Mouse (Mus musculus): ENCODE results near the gene Hvcn1. TPM values are rescaled to one million over a fixed set of nuclear protein-coding genes. Genes with fewer than 3 reads are reported as not detected.

Gene Hvcn1
- polyA plus RNA-seq, 1 experiment from 2014 or later, result 12.5 TPM

DNA sequence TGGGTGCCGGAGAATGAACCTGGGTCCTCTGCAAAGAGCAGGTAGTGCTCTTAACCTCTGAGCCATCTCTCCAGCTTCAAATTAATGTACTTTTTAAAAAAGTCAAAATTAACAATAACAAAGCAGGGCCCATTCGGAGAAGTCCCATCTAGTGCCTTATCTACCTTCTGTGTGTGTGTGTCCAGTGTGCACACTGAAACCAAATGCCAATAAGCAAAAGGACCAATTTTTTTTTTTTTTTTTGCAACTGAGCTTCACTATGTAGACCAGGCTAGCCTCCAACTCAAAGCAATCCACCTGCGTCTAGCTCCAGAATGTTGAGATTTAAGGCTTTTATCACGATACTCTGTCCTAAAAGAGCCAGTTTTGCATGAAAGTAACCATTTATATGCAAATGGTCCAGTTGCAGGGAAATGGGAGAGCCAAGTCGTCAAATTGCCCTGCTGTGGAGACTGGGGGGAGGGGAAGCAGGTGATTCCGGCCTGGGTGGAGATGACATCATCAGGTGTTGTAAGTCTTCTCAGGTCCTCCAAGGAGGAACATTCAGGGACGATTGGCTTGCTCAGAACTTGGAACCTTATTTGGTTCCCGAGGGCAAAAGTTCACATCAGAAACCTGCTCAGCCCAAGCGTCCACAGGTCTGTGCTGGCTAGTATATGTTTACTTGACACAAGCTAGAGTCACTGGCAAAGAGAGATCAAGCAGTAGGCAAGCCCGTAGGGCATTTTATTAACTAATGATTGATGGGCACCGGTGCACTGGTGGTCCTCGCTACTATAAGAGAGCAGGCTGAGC, 15.1 kb upstream of the Hvcn1 start:
- H3K4me1 ChIP-seq (ENCODE audit: control insufficient read depth, insufficient read depth, low read length), result no peaks in the 10 kb centered on the region
- no peak overlapping the region for H3K9ac ChIP-seq (ENCODE audit: low read length)
- no peaks in the 10 kb centered on the region for H3K9me3 ChIP-seq (ENCODE audit: control insufficient read depth, low read length)
- no peak overlapping the region for H3K4me2 ChIP-seq
- no peak overlapping the region for H3K27ac ChIP-seq (ENCODE audit: low read depth, low read length)
- WGBS, result 76% methylated on average over 12 of the region's 12 CpGs
- DNase-seq (ENCODE audit: low spot score, missing footprints), result no peak
- no peaks in the 10 kb centered on the region for H3K36me3 ChIP-seq (ENCODE audit: control insufficient read depth, insufficient read depth, low read length)
- H3K27me3 ChIP-seq (ENCODE audit: control insufficient read depth, insufficient read depth, low read length), result no peaks in the 10 kb centered on the region
- no peak for ATAC-seq (ENCODE audit: low FRiP score)
- H3K4me3 ChIP-seq (ENCODE audit: low read depth, low read length), result no peak overlapping the region

GRCm38 (mm10) chr5:122192347-122192746, 14.3 kb upstream of the Hvcn1 start:
- no peaks in the 10 kb centered on the region for H3K27me3 ChIP-seq (ENCODE audit: control insufficient read depth, insufficient read depth, low read length)
- H3K9ac ChIP-seq (ENCODE audit: low read length), result no peak overlapping the region
- no peak for ATAC-seq (ENCODE audit: low FRiP score)
- DNase-seq (ENCODE audit: low spot score, missing footprints), result no peak
- H3K4me3 ChIP-seq (ENCODE audit: low read depth, low read length), result no peak overlapping the region
- WGBS, result 42% methylated on average over 3 of the region's 4 CpGs
- no peaks in the 10 kb centered on the region for H3K36me3 ChIP-seq (ENCODE audit: control insufficient read depth, insufficient read depth, low read length)
- no peaks in the 10 kb centered on the region for H3K4me1 ChIP-seq (ENCODE audit: control insufficient read depth, insufficient read depth, low read length)
- H3K27ac ChIP-seq (ENCODE audit: low read depth, low read length), result no peak overlapping the region
- no peaks in the 10 kb centered on the region for H3K9me3 ChIP-seq (ENCODE audit: control insufficient read depth, low read length)
- no peak overlapping the region for H3K4me2 ChIP-seq

GRCm38 (mm10) chr5:122200872-122201271, 5.7 kb upstream of the Hvcn1 start:
- Histone ChIP-seq H3K4me1 (ENCODE audit: control insufficient read depth, insufficient read depth, low read length) (no peaks in the 10 kb centered on the region), H3K9me3 (ENCODE audit: control insufficient read depth, low read length) (no peaks in the 10 kb centered on the region), H3K27me3 (ENCODE audit: control insufficient read depth, insufficient read depth, low read length) (no peaks in the 10 kb centered on the region), H3K4me2 (no peak overlapping the region), H3K27ac (ENCODE audit: low read depth, low read length) (no peak overlapping the region), H3K36me3 (ENCODE audit: control insufficient read depth, insufficient read depth, low read length) (no peaks in the 10 kb centered on the region), H3K4me3 (ENCODE audit: low read depth, low read length) (no peak overlapping the region), H3K9ac (ENCODE audit: low read length) (no peak overlapping the region)
- WGBS, result 91% methylated on average over 4 of the region's 4 CpGs
- ATAC-seq (ENCODE audit: low FRiP score) (no peak), DNase-seq (ENCODE audit: low spot score, missing footprints) (no peak)

DNA sequence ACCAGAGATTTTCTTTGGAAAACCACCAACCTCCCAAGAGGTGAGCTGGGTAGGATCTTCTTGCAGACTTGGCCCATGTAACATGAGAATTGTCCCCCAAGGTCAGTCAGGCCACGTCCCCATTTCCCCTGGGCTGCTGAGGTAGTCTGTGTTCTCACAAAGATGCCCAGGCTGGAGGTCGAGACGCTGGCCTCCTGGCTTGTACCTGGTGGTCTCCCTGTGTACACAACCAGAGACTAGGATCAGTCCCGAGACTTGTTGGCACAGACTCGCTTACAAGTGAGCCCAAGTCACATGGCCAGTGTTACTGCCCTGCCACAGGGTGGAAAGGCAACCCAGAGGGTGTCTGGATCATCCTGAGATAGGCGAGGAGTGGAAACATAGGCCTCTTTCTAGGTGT, 4.7 kb upstream of the Hvcn1 start:
- H3K27ac ChIP-seq (ENCODE audit: low read depth, low read length), result no peak overlapping the region
- ATAC-seq (ENCODE audit: low FRiP score), result no peak
- no peaks in the 10 kb centered on the region for H3K9me3 ChIP-seq (ENCODE audit: control insufficient read depth, low read length)
- no peak overlapping the region for H3K4me3 ChIP-seq (ENCODE audit: low read depth, low read length)
- no peaks in the 10 kb centered on the region for H3K4me1 ChIP-seq (ENCODE audit: control insufficient read depth, insufficient read depth, low read length)
- H3K36me3 ChIP-seq (ENCODE audit: control insufficient read depth, insufficient read depth, low read length), result no peaks in the 10 kb centered on the region
- H3K9ac ChIP-seq (ENCODE audit: low read length), result no peak overlapping the region
- no peaks in the 10 kb centered on the region for H3K27me3 ChIP-seq (ENCODE audit: control insufficient read depth, insufficient read depth, low read length)
- 89% methylated on average over 6 of the region's 6 CpGs for WGBS
- no peak overlapping the region for H3K4me2 ChIP-seq
- DNase-seq (ENCODE audit: low spot score, missing footprints), result no peak

- H3K36me3 ChIP-seq (ENCODE audit: control insufficient read depth, insufficient read depth, low read length), result no peaks in the 10 kb centered on the region
- WGBS, result 73% methylated on average over 2 of the region's 2 CpGs
- H3K4me1 ChIP-seq (ENCODE audit: control insufficient read depth, insufficient read depth, low read length), result peaks cover 3% of the 10 kb centered on the region; the same call in 1 of the 2 replicates
- no peak overlapping the region for H3K4me3 ChIP-seq (ENCODE audit: low read depth, low read length)
- no peak for ATAC-seq (ENCODE audit: low FRiP score)
- no peaks in the 10 kb centered on the region for H3K9me3 ChIP-seq (ENCODE audit: control insufficient read depth, low read length)
- no peak overlapping the region for H3K9ac ChIP-seq (ENCODE audit: low read length)
- no peak overlapping the region for H3K4me2 ChIP-seq
- no peak overlapping the region for H3K27ac ChIP-seq (ENCODE audit: low read depth, low read length)
- H3K27me3 ChIP-seq (ENCODE audit: control insufficient read depth, insufficient read depth, low read length), result no peaks in the 10 kb centered on the region
- DNase-seq (ENCODE audit: low spot score, missing footprints), result no peak
Measured at GRCm38 (mm10) chr5:122204180-122204579, 2.4 kb upstream of the Hvcn1 start.

- no peak overlapping the region; the same call in 1 of the 2 replicates for H3K27ac ChIP-seq (ENCODE audit: low read depth, low read length)
- H3K9ac ChIP-seq (ENCODE audit: low read length), result no peak overlapping the region; the same call in 1 of the 2 replicates
- no peaks in the 10 kb centered on the region for H3K9me3 ChIP-seq (ENCODE audit: control insufficient read depth, low read length)
Measured at GRCm38 (mm10) chr5:122208909-122209308, 2.3 kb downstream of the Hvcn1 start.

DNA sequence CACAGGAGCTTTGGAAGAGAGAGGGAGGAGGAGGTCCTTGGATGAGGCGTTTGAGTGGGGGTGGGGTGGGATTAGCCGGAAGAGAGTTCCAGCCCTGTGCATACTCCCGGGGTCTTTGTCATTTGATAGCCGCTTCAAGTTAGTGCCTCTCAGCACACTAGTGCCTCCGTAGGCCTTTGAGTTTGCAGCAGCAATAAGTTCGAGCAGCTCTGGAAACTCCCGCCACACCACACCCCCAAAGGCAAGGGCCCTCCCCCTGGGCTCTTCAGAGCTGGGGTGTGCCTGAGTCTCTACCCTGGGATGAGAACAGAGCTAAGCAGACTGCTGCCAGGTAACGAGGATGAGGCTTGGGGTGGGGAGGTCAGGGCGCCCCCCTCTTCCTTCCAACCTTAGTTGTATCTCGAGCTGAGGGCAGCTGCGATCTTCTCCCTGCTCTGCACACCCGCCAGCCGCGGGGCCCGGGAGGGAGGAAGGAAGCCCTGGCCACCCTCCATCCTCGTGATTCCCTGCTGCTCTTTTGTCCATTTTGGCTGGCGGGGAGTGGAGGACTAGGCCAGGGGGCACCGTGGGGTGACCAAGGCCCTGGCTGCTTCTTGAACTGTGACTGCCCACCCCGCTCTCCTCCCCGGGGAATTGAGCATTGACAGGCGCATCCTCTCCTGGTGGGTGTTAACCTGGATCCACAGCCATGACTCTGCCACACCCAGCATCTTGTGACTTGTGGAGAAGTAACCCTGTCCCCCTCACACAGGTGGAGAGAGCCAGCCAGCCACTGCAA, 3.2 kb downstream of the Hvcn1 start:
- Histone ChIP-seq H3K36me3 (ENCODE audit: control insufficient read depth, insufficient read depth, low read length) (no peaks in the 10 kb centered on the region), H3K4me3 (ENCODE audit: low read depth, low read length) (peak overlapping the region; percentile 37), H3K4me1 (ENCODE audit: control insufficient read depth, insufficient read depth, low read length) (peaks cover 11% of the 10 kb centered on the region), H3K9me3 (ENCODE audit: control insufficient read depth, low read length) (no peaks in the 10 kb centered on the region), H3K9ac (ENCODE audit: low read length) (peak overlapping the region; percentile 71), H3K27me3 (ENCODE audit: control insufficient read depth, insufficient read depth, low read length) (no peaks in the 10 kb centered on the region), H3K4me2 (peak overlapping the region; percentile 78), H3K27ac (ENCODE audit: low read depth, low read length) (peak overlapping the region; percentile 35; the same call in 1 of the 2 replicates)
- ATAC-seq (ENCODE audit: low FRiP score) (peak; percentile 91), DNase-seq (ENCODE audit: low spot score, missing footprints) (peak; percentile 95)
- WGBS, result 3% methylated on average over 21 of the region's 21 CpGs

More at GRCm38 (mm10) chr5:122208909-122209308, 2.3 kb downstream of the Hvcn1 start:
- Histone ChIP-seq H3K27me3 (ENCODE audit: control insufficient read depth, insufficient read depth, low read length) (no peaks in the 10 kb centered on the region), H3K4me1 (ENCODE audit: control insufficient read depth, insufficient read depth, low read length) (peaks cover 11% of the 10 kb centered on the region), H3K4me2 (peak overlapping the region; percentile 78; the same call in 1 of the 2 replicates), H3K4me3 (ENCODE audit: low read depth, low read length) (no peak overlapping the region), H3K36me3 (ENCODE audit: control insufficient read depth, insufficient read depth, low read length) (no peaks in the 10 kb centered on the region)
- ATAC-seq (ENCODE audit: low FRiP score) (no peak), DNase-seq (ENCODE audit: low spot score, missing footprints) (no peak)
- 40% methylated on average over 6 of the region's 6 CpGs for WGBS

DNA sequence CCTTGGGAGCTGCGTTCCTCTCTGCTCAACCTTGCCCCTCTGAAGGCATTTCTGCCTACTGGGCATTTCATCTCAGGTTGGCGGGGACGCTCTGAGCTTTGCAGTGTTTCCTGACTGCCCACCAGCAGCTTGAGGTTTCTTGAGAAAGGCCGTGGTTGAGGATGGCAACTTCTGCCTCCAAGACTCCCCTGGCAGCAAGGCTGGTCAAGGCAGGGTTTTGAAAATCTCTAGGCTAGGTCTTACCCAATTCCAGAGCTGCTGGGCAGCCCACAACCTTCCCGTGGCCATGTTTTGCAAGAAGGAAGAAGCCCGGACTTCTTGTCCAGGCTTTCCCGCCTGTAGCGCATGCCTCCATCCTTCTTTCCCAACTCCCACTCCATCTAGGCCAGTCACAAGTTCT, 4.3 kb downstream of the Hvcn1 start:
- Histone ChIP-seq H3K9me3 (ENCODE audit: control insufficient read depth, low read length) (no peaks in the 10 kb centered on the region), H3K36me3 (ENCODE audit: control insufficient read depth, insufficient read depth, low read length) (no peaks in the 10 kb centered on the region), H3K9ac (ENCODE audit: low read length) (no peak overlapping the region), H3K27ac (ENCODE audit: low read depth, low read length) (no peak overlapping the region), H3K4me3 (ENCODE audit: low read depth, low read length) (no peak overlapping the region), H3K4me1 (ENCODE audit: control insufficient read depth, insufficient read depth, low read length) (peaks cover 11% of the 10 kb centered on the region), H3K4me2 (no peak overlapping the region), H3K27me3 (ENCODE audit: control insufficient read depth, insufficient read depth, low read length) (no peaks in the 10 kb centered on the region)
- WGBS, result 93% methylated on average over 8 of the region's 8 CpGs
- DNase-seq (ENCODE audit: low spot score, missing footprints), result no peak
- no peak for ATAC-seq (ENCODE audit: low FRiP score)

DNA sequence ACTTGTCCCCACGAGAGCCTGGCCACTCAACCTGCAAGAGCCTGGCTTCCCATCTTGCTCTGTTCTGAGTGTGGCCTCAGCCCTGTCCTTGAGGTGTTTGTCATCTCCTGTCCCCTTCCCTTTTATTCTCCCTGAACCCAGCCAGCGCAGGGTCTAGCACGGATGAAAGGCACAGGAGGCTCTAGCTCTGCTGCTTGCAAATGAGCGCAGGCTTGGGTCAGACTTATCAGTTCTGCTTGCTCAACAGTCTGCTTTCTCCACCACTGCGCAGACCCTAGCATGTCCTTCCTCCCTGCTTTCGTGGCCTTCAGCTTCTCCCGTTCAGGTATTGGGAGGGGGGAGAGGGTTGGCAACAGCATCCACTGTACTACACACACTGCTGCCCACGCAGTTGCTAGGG, 5.5 kb downstream of the Hvcn1 start:
- ATAC-seq (ENCODE audit: low FRiP score) (no peak), DNase-seq (ENCODE audit: low spot score, missing footprints) (no peak)
- H3K4me3 ChIP-seq (ENCODE audit: low read depth, low read length), result no peak overlapping the region
- no peaks in the 10 kb centered on the region for H3K27me3 ChIP-seq (ENCODE audit: control insufficient read depth, insufficient read depth, low read length)
- H3K9ac ChIP-seq (ENCODE audit: low read length), result no peak overlapping the region
- 0 out of 2 replicates have a peak, but pooled peaks cover 4% of the 10 kb centered on the region for H3K36me3 ChIP-seq (ENCODE audit: control insufficient read depth, insufficient read depth, low read length)
- H3K9me3 ChIP-seq (ENCODE audit: control insufficient read depth, low read length), result no peaks in the 10 kb centered on the region
- 91% methylated on average over 8 of the region's 8 CpGs for WGBS
- H3K27ac ChIP-seq (ENCODE audit: low read depth, low read length), result no peak overlapping the region
- H3K4me2 ChIP-seq, result no peak overlapping the region
- H3K4me1 ChIP-seq (ENCODE audit: control insufficient read depth, insufficient read depth, low read length), result peaks cover 11% of the 10 kb centered on the region

Measured in midbrain, embryonic 11.5 days (tissue).